9 mouse cellular contexts compared by ENCODE assay signal in the genomic region with DNA sequence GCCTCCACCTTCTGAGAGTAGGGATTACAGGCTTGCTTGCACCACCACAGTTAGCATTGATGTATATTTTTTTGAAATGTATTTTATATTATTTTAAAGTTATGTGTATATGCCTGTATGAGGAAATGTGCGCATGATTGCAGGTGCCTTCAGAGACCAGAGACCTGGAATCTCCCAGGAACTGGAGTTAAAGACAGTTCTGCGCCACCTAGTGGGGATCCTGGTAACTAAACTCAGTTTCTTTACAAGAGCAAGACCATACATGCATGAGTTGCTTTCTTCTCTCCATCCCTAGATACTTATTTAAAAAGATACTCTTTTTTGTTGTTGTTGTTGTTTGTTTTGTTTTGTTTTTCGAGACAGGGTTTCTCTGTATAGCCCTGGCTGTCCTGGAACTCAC. TPM values are rescaled to one million over a fixed set of nuclear protein-coding genes. Genes with fewer than 3 reads are reported as not detected.
DNase-seq lines count a peak whose midpoint lies in the region; ATAC-seq and TF ChIP-seq lines count a peak whose summit lies in the region.
"Had no signal": no experiment of that assay in that cellular context is flagged by ENCODE, and none has a peak within 500 bp of the region (broad histone marks: within the 10 kb centered on the region; RNA-seq: fewer than 3 reads in every experiment).

No protein-coding gene starts in this region.

- no peak overlapping the region for H3K9ac ChIP-seq in heart, postnatal 0 days (replicated peaks; ENCODE audit: low read depth, low read length)
- H3K9ac ChIP-seq in heart, embryonic 11.5 days (ENCODE audit: low read depth, low read length) = no peak overlapping the region
- no peak overlapping the region for H3K9ac ChIP-seq in midbrain, postnatal 0 days (replicated peaks; ENCODE audit: low read length, poor library complexity, severe bottlenecking)
- H3K9ac ChIP-seq: embryonic facial prominence, embryonic 15.5 days had no signal

- no peaks in the 10 kb centered on the region for H3K27me3 ChIP-seq in heart, postnatal 0 days (ENCODE audit: control insufficient read depth, insufficient read depth, low read length)
- no peaks in the 10 kb centered on the region for H3K27me3 ChIP-seq in heart, embryonic 11.5 days (ENCODE audit: control insufficient read depth, insufficient read depth, low read length)
- no peaks in the 10 kb centered on the region for H3K27me3 ChIP-seq in midbrain, postnatal 0 days (ENCODE audit: insufficient read depth, low read length)
- H3K27me3 ChIP-seq: embryonic facial prominence, embryonic 15.5 days had no signal

- H3K4me1 ChIP-seq in heart, postnatal 0 days (ENCODE audit: control insufficient read depth, insufficient read depth) = peaks cover under 1% of the 10 kb centered on the region; the same call in 1 of the 2 replicates
- no peaks in the 10 kb centered on the region; the same call in 1 of the 2 replicates for H3K4me1 ChIP-seq in heart, embryonic 11.5 days (ENCODE audit: control insufficient read depth, insufficient read depth, low read length)
- no peaks in the 10 kb centered on the region for H3K4me1 ChIP-seq in midbrain, postnatal 0 days (ENCODE audit: insufficient read depth, low read length)

- no peak overlapping the region for H3K4me3 ChIP-seq in heart, postnatal 0 days (ENCODE audit: low read depth, low read length)
- H3K4me3 ChIP-seq in heart, embryonic 11.5 days (ENCODE audit: low read depth, low read length) = no peak overlapping the region
- H3K4me3 ChIP-seq in midbrain, postnatal 0 days (ENCODE audit: low read depth, low read length) = no peak overlapping the region
- H3K4me3 ChIP-seq: embryonic facial prominence, embryonic 15.5 days had no signal

- no peak overlapping the region for H3K4me2 ChIP-seq in heart, postnatal 0 days (ENCODE audit: low read depth, low read length)
- H3K4me2 ChIP-seq in heart, embryonic 11.5 days = no peak overlapping the region
- H3K4me2 ChIP-seq in midbrain, postnatal 0 days (ENCODE audit: low read depth, low read length, poor library complexity, severe bottlenecking) = no peak overlapping the region
- H3K4me2 ChIP-seq: embryonic facial prominence, embryonic 15.5 days had no signal

- 7% methylated on average over 3 of the region's 3 CpGs for WGBS in heart, postnatal 0 days
- WGBS in heart, embryonic 11.5 days (ENCODE audit: insufficient replicate concordance) = 21% methylated on average over 3 of the region's 3 CpGs
- 19% methylated on average over 3 of the region's 3 CpGs for WGBS in midbrain, postnatal 0 days

- no peak for ATAC-seq in heart, postnatal 0 days (ENCODE audit: insufficient read depth, low read depth)
- no peak for ATAC-seq in heart, embryonic 11.5 days (replicated peaks; ENCODE audit: insufficient number of reproducible peaks, low FRiP score, low TSS enrichment)
- no peak for ATAC-seq in midbrain, postnatal 0 days (ENCODE audit: low FRiP score)
- no peak for ATAC-seq in megakaryocyte-erythroid progenitor cell, adult 5-6 weeks (replicated peaks; ENCODE audit: low FRiP score, low TSS enrichment, poor library complexity, severe bottlenecking)

- peak; percentile 62 for TF ChIP-seq CTCF in heart, postnatal 0 days (IDR thresholded peaks at IDR 0.05; ENCODE audit: low read depth)
- TF ChIP-seq CTCF in midbrain, postnatal 0 days (IDR thresholded peaks at IDR 0.05) = peak; percentile 78

- no peaks in the 10 kb centered on the region for H3K9me3 ChIP-seq in heart, postnatal 0 days (replicated peaks; ENCODE audit: control insufficient read depth, low read length)
- H3K9me3 ChIP-seq in heart, embryonic 11.5 days (replicated peaks; ENCODE audit: control insufficient read depth, low read length) = no peaks in the 10 kb centered on the region
- no peaks in the 10 kb centered on the region for H3K9me3 ChIP-seq in midbrain, postnatal 0 days (ENCODE audit: low read length)
- H3K9me3 ChIP-seq: embryonic facial prominence, embryonic 15.5 days had no signal

- DNase-seq in heart, postnatal 0 days (ENCODE audit: low spot score) = peak; percentile 62
- peak; percentile 48 to 57 for DNase-seq in urinary bladder, postnatal 36 days (ENCODE audit: low spot score in 2 of 2)
- DNase-seq in urinary bladder, adult 18-20 months (ENCODE audit: low spot score in 2 of 2) = no peak
- peak; percentile 52 for DNase-seq in cerebellum, adult 9-11 months
- DNase-seq in kidney, postnatal 14 days = peak; percentile 77
- DNase-seq in midbrain, postnatal 0 days (ENCODE audit: low spot score) = peak; percentile 88

- no peaks in the 10 kb centered on the region for H3K36me3 ChIP-seq in heart, postnatal 0 days (replicated peaks; ENCODE audit: control insufficient read depth, insufficient read depth, low read length)
- H3K36me3 ChIP-seq in heart, embryonic 11.5 days (ENCODE audit: control insufficient read depth, insufficient read depth, low read length) = no peaks in the 10 kb centered on the region
- H3K36me3 ChIP-seq in midbrain, postnatal 0 days (ENCODE audit: insufficient read depth, low read length) = no peaks in the 10 kb centered on the region
- H3K36me3 ChIP-seq: embryonic facial prominence, embryonic 15.5 days had no signal

- H3K27ac ChIP-seq in heart, postnatal 0 days (ENCODE audit: low read depth) = no peak overlapping the region
- H3K27ac ChIP-seq in heart, embryonic 11.5 days (ENCODE audit: low read depth, low read length) = no peak overlapping the region
- H3K27ac ChIP-seq in midbrain, postnatal 0 days (ENCODE audit: low read depth, low read length) = no peak overlapping the region
- H3K27ac ChIP-seq: embryonic facial prominence, embryonic 15.5 days had no signal

- no peak for TF ChIP-seq EP300 in heart, postnatal 0 days (IDR thresholded peaks at IDR 0.05; ENCODE audit: low read depth)

RNA-seq across cellular contexts. Expression of a gene that starts 4.5 kb away (rescaled TPM):
- total RNA-seq in heart, postnatal 0 days (2014; rRNA removed; ENCODE audit: low replicate concordance) = 16.8 and 21.9 TPM in 2 replicates
- 13.2 and 16.8 TPM in 2 replicates for polyA plus RNA-seq in heart, postnatal 0 days (2015; fragmentation: Nextera tagmentation; extraction: Ambion mirVana)
- 23.9 and 27.1 TPM in 2 replicates for polyA plus RNA-seq in heart, embryonic 11.5 days (2014; fragmentation: Nextera tagmentation; extraction: Ambion mirVana)
- total RNA-seq in midbrain, postnatal 0 days (2014; rRNA removed) = 18.8 and 19.0 TPM in 2 replicates
- polyA plus RNA-seq in midbrain, postnatal 0 days (2015; fragmentation: Nextera tagmentation; extraction: Ambion mirVana) = 10.7 and 11.0 TPM in 2 replicates
- 8.6 and 11.3 TPM in 2 replicates for total RNA-seq in megakaryocyte-erythroid progenitor cell, adult 5-6 weeks (2014; fragmentation: Nextera tagmentation)
- 3.7 and 11.2 TPM in 2 replicates for total RNA-seq in megakaryocyte-erythroid progenitor cell, adult 5-6 weeks (2017)

RNA-seq across cellular contexts. Expression of a gene that starts 19.1 kb away (rescaled TPM):
- 69.8 and 109 TPM in 2 replicates for total RNA-seq in heart, postnatal 0 days (2014; rRNA removed; ENCODE audit: low replicate concordance)
- 174 and 175 TPM in 2 replicates for polyA plus RNA-seq in heart, postnatal 0 days (2015; fragmentation: Nextera tagmentation; extraction: Ambion mirVana)
- polyA plus RNA-seq in heart, embryonic 11.5 days (2014; fragmentation: Nextera tagmentation; extraction: Ambion mirVana) = 137 and 142 TPM in 2 replicates
- 6.0 and 11.6 TPM in 2 replicates for total RNA-seq in midbrain, postnatal 0 days (2014; rRNA removed)
- polyA plus RNA-seq in midbrain, postnatal 0 days (2015; fragmentation: Nextera tagmentation; extraction: Ambion mirVana) = 23.7 and 24.8 TPM in 2 replicates
- total RNA-seq in megakaryocyte-erythroid progenitor cell, adult 5-6 weeks (2014; fragmentation: Nextera tagmentation) = 225 and 320 TPM in 2 replicates
- total RNA-seq in megakaryocyte-erythroid progenitor cell, adult 5-6 weeks (2017) = 240 and 305 TPM in 2 replicates

RNA-seq across cellular contexts. Expression of a gene that starts 29.3 kb away (rescaled TPM):
- 19.5 and 39.8 TPM in 2 replicates for total RNA-seq in heart, postnatal 0 days (2014; rRNA removed; ENCODE audit: low replicate concordance)
- polyA plus RNA-seq in heart, postnatal 0 days (2015; fragmentation: Nextera tagmentation; extraction: Ambion mirVana) = 49.0 and 52.9 TPM in 2 replicates
- 55.3 and 59.2 TPM in 2 replicates for polyA plus RNA-seq in heart, embryonic 11.5 days (2014; fragmentation: Nextera tagmentation; extraction: Ambion mirVana)
- total RNA-seq in midbrain, postnatal 0 days (2014; rRNA removed) = 6.5 and 19.3 TPM in 2 replicates
- polyA plus RNA-seq in midbrain, postnatal 0 days (2015; fragmentation: Nextera tagmentation; extraction: Ambion mirVana) = 14.4 and 14.5 TPM in 2 replicates
- total RNA-seq in megakaryocyte-erythroid progenitor cell, adult 5-6 weeks (2014; fragmentation: Nextera tagmentation) = 420 and 424 TPM in 2 replicates
- 125 and 132 TPM in 2 replicates for total RNA-seq in megakaryocyte-erythroid progenitor cell, adult 5-6 weeks (2017)

RNA-seq across cellular contexts. Expression of a gene that starts 29.8 kb away (rescaled TPM):
- total RNA-seq in heart, postnatal 0 days (2014; rRNA removed; ENCODE audit: low replicate concordance) = 111 and 123 TPM in 2 replicates
- polyA plus RNA-seq in heart, postnatal 0 days (2015; fragmentation: Nextera tagmentation; extraction: Ambion mirVana) = 200 and 229 TPM in 2 replicates
- 321 and 349 TPM in 2 replicates for polyA plus RNA-seq in heart, embryonic 11.5 days (2014; fragmentation: Nextera tagmentation; extraction: Ambion mirVana)
- total RNA-seq in midbrain, postnatal 0 days (2014; rRNA removed) = 120 and 150 TPM in 2 replicates
- polyA plus RNA-seq in midbrain, postnatal 0 days (2015; fragmentation: Nextera tagmentation; extraction: Ambion mirVana) = 279 and 298 TPM in 2 replicates
- total RNA-seq in megakaryocyte-erythroid progenitor cell, adult 5-6 weeks (2014; fragmentation: Nextera tagmentation) = 555 and 732 TPM in 2 replicates
- 235 and 332 TPM in 2 replicates for total RNA-seq in megakaryocyte-erythroid progenitor cell, adult 5-6 weeks (2017)

RNA-seq across cellular contexts. Expression of a gene that starts 42.8 kb away (rescaled TPM):
- 53.5 and 65.0 TPM in 2 replicates for total RNA-seq in heart, postnatal 0 days (2014; rRNA removed; ENCODE audit: low replicate concordance)
- polyA plus RNA-seq in heart, postnatal 0 days (2015; fragmentation: Nextera tagmentation; extraction: Ambion mirVana) = 74.9 and 81.3 TPM in 2 replicates
- polyA plus RNA-seq in heart, embryonic 11.5 days (2014; fragmentation: Nextera tagmentation; extraction: Ambion mirVana) = 95.4 and 107 TPM in 2 replicates
- total RNA-seq in midbrain, postnatal 0 days (2014; rRNA removed) = 64.5 and 87.3 TPM in 2 replicates
- 120 and 131 TPM in 2 replicates for polyA plus RNA-seq in midbrain, postnatal 0 days (2015; fragmentation: Nextera tagmentation; extraction: Ambion mirVana)
- 82.6 and 91.5 TPM in 2 replicates for total RNA-seq in megakaryocyte-erythroid progenitor cell, adult 5-6 weeks (2014; fragmentation: Nextera tagmentation)
- total RNA-seq in megakaryocyte-erythroid progenitor cell, adult 5-6 weeks (2017) = 34.8 and 55.5 TPM in 2 replicates

Comparison
In these comparisons a context has a peak if more than half of its experiments do, and no peak if none do; other contexts are left out.
1. DNase-seq: peak in heart, postnatal 0 days (single experiment), urinary bladder, postnatal 36 days (2 of 2), cerebellum, adult 9-11 months (single experiment), kidney, postnatal 14 days (single experiment) and midbrain, postnatal 0 days (single experiment); none in urinary bladder, adult 18-20 months (0 of 2).